In the genomic region with DNA sequence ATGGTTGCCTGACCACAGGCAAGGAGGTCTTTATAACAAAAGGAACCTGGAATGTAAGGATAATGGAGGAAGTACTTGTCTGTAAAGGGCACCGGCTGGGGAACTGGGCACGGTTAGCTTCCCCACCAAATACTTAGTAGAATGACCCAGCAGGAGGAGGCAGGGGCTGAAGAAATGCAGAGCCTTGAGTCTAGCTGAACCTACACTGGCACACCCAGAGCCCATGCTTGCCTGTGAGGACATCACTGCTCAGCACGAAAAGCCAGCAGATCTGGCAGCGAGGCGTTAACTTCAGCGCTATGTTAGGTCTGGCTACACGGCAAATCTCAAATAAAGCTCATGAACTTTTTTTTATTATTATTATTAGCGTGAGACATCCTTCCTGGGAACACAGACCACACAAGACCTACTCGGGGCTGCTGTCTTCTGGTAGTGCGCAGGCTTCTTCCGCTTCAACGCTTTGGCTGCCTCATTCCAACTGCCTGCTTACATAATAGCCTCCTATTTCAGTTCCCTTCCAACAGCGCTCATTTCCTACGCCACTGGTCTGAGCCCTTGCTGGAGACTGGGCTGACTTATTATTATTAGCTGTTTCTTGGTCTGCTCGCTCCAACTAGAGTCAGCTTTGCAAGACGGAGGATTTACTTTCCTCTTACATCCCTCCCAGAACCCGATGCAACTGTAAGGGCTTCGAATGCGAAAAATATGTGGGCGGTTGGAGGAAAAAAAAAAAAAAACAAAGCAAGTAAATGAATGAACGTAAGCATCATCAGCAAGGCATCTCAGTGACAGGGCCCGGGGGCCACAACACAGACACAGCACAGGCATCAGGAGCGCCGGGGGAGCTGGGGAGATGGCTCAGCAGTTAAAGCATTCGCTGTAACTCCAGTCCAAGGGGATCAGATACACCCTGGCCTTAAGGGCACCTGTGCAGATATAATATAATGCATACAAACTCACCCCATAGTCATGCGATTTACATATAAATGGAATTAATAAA, we compare ENCODE assay signal across 9 mouse cellular contexts.
DNase-seq lines count a peak whose midpoint lies in the region; ATAC-seq lines count a peak whose summit lies in the region.
"Had no signal": no experiment of that assay in that cellular context is flagged by ENCODE, and none has a peak within 500 bp of the region (broad histone marks: within the 10 kb centered on the region; RNA-seq: fewer than 3 reads in every experiment).

No protein-coding gene starts in this region.

- peak; percentile 10 for DNase-seq in liver
- peak; percentile 73 for DNase-seq in embryonic facial prominence, embryonic 14.5 days (ENCODE audit: low spot score)
- DNase-seq in left cerebral cortex, postnatal 10 days (ENCODE audit: extremely low spot score in 1 of 2, low spot score in 2 of 2): peak; percentile 48 to 62
- no peak for DNase-seq in adrenal gland, adult (ENCODE audit: inconsistent age in 2 of 2, low spot score in 1 of 2)
- DNase-seq in spleen, adult 18-20 months: no peak

- H3K9ac ChIP-seq in liver, embryonic 12.5 days: no peak overlapping the region
- H3K9ac ChIP-seq in embryonic facial prominence, embryonic 14.5 days (ENCODE audit: low read depth, low read length): no peak overlapping the region
- H3K9ac ChIP-seq in midbrain, embryonic 15.5 days: 0 out of 2 replicates have a peak overlapping the region, but pooled peaks have one; percentile 17
- H3K9ac ChIP-seq: heart, embryonic 15.5 days had no signal

- peaks cover 13% of the 10 kb centered on the region for H3K4me1 ChIP-seq in liver, embryonic 12.5 days
- peaks cover 22% of the 10 kb centered on the region for H3K4me1 ChIP-seq in embryonic facial prominence, embryonic 14.5 days (ENCODE audit: control insufficient read depth, insufficient read depth, low read length)
- no peaks in the 10 kb centered on the region; the same call in 1 of the 2 replicates for H3K4me1 ChIP-seq in midbrain, embryonic 15.5 days

- no peak for ATAC-seq in liver, embryonic 12.5 days
- peak; percentile 28; the same call in 1 of the 2 replicates for ATAC-seq in embryonic facial prominence, embryonic 14.5 days (ENCODE audit: low read depth)
- ATAC-seq in inflammation-experienced regulatory T-cells, adult 6 months: peak; percentile 23
- ATAC-seq in midbrain, embryonic 15.5 days (replicated peaks): peak; percentile 48; the same call in 1 of the 2 replicates

- no peaks in the 10 kb centered on the region for H3K27me3 ChIP-seq in liver, embryonic 12.5 days (replicated peaks)
- H3K27me3 ChIP-seq in embryonic facial prominence, embryonic 14.5 days (replicated peaks; ENCODE audit: control insufficient read depth, insufficient read depth, low read length): no peaks in the 10 kb centered on the region
- no peaks in the 10 kb centered on the region for H3K27me3 ChIP-seq in midbrain, embryonic 15.5 days (replicated peaks)
- H3K27me3 ChIP-seq: heart, embryonic 15.5 days had no signal

- no peaks in the 10 kb centered on the region for H3K36me3 ChIP-seq in liver, embryonic 12.5 days
- H3K36me3 ChIP-seq in embryonic facial prominence, embryonic 14.5 days (ENCODE audit: control insufficient read depth, insufficient read depth, low read length): no peaks in the 10 kb centered on the region
- no peaks in the 10 kb centered on the region for H3K36me3 ChIP-seq in midbrain, embryonic 15.5 days (replicated peaks)
- H3K36me3 ChIP-seq: heart, embryonic 15.5 days had no signal

- no peak overlapping the region for H3K4me2 ChIP-seq in liver, embryonic 12.5 days
- peak overlapping the region; percentile 10; the same call in 1 of the 2 replicates for H3K4me2 ChIP-seq in embryonic facial prominence, embryonic 14.5 days (ENCODE audit: low read depth, low read length)
- peak overlapping the region; percentile 29 for H3K4me2 ChIP-seq in midbrain, embryonic 15.5 days
- H3K4me2 ChIP-seq: heart, embryonic 15.5 days had no signal

- no peak overlapping the region for H3K4me3 ChIP-seq in liver, embryonic 12.5 days
- no peak overlapping the region for H3K4me3 ChIP-seq in embryonic facial prominence, embryonic 14.5 days (ENCODE audit: low read depth, low read length)
- no peak overlapping the region for H3K4me3 ChIP-seq in midbrain, embryonic 15.5 days
- H3K4me3 ChIP-seq: heart, embryonic 15.5 days had no signal

- 60% methylated on average over 26 of the region's 26 CpGs for WGBS in liver, embryonic 12.5 days (ENCODE audit: insufficient replicate concordance)
- 47% methylated on average over 26 of the region's 26 CpGs for WGBS in embryonic facial prominence, embryonic 14.5 days
- WGBS in midbrain, embryonic 15.5 days: 58% methylated on average over 26 of the region's 26 CpGs

- H3K9me3 ChIP-seq in liver, embryonic 12.5 days (replicated peaks): no peaks in the 10 kb centered on the region
- H3K9me3 ChIP-seq in embryonic facial prominence, embryonic 14.5 days (ENCODE audit: control insufficient read depth, low read length): no peaks in the 10 kb centered on the region
- H3K9me3 ChIP-seq in midbrain, embryonic 15.5 days: no peaks in the 10 kb centered on the region
- H3K9me3 ChIP-seq: heart, embryonic 15.5 days had no signal

- intact Hi-C loops in left cerebral cortex, postnatal 10 days (cut with DNase I): no loop called here

- no peak overlapping the region for H3K27ac ChIP-seq in liver, embryonic 12.5 days
- H3K27ac ChIP-seq in embryonic facial prominence, embryonic 14.5 days (replicated peaks; ENCODE audit: low read depth, low read length): 0 out of 2 replicates have a peak overlapping the region, but pooled peaks have one; percentile 7
- H3K27ac ChIP-seq in midbrain, embryonic 15.5 days: no peak overlapping the region
- H3K27ac ChIP-seq: heart, embryonic 15.5 days had no signal

Comparison
In these comparisons a context has a peak if more than half of its experiments do, and no peak if none do; other contexts are left out.
1. DNase-seq: peak in liver (single experiment), embryonic facial prominence, embryonic 14.5 days (single experiment) and left cerebral cortex, postnatal 10 days (2 of 2); none in adrenal gland, adult (0 of 2) and spleen, adult 18-20 months (0 of 2).